Mouse (Mus musculus) urinary bladder, postnatal 10 days (tissue): ENCODE data around the gene Nfe2l1.

Source experiments
- DNase-seq: peaks from one replicate; pipeline ENCODE4 v3.0.0; 2022; ENCODE audit warnings: low spot score

Nfe2l1 gene

DNA sequence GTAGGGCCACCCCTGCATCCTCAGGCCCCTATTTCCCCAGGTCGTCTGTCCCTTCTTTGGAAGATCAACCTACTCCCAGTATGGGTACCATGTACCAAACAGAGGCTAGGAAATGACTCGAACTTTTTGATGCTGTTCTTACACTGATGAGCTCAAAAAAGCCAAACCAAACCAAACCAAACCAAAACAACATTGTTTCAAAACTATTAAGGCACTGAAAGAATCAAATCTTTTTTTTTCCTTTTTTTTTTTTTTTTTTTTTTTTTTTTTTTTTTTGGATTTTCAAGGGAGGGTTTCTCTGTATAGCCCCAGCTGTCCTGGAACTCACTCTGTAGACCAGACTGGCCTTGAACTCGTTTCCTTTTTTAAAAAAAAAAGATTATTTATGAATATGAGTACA, 13.9 kb upstream of the Nfe2l1 start:
- DNase-seq = no peak

DNA sequence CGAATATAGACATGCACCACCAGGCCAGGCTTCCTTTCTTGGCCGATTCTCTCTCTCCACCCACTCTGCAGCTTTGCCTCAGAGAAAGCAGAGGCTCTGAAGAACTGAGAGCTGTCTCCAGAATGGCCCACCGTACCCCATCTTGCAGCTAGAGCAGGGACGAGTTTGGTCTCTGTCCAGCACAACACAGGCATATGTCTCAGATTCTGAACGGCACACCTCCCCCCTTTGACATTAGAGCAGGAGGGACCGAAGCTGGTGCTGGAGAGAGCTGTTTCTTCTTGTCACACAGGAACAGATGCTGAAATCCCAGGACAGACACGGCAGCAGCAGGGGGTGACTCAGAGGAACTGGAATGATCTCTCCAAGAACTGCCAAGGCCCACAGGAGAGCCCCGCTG, 10.5 kb upstream of the Nfe2l1 start:
- DNase-seq = no peak

DNA sequence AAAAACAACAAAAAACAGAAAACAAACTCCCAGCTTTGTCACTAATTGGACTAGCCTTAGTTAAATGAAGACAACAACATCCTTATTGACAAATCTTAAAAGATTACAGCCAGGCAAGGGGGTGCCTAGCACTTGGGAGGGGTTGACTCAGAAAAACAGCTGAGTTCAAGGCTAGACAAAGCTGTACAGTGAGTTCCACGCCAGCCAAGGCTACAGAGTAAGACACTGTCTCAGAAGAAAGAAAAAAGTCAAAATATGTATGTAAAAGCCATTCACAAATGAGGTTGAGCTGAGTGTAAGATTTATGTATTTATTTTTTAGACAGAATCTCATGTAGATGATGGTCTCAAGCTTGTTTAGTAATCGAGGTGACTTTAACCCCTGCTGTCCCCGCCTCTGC, 10.1 kb upstream of the Nfe2l1 start:
- no peak for DNase-seq

DNA sequence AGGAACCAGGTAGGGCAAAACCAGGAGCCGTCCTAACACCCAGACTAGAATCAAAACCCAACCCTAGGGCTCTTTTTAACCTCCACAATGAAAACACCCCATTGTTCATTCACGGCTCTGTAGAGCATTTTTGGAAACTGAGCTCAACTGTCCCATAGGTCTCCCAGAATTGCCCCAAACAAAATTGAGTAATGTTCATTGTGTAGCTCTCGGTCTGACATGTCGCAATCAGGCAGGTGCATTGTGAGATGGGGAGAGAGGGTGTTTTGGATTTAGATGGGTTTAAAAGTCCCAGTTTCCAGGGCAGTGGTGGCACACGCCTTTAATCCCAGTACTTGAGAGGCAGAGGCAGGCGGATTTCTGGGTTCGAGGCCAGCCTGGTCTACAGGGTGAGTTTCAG, 9.7 kb upstream of the Nfe2l1 start:
- DNase-seq = no peak

DNA sequence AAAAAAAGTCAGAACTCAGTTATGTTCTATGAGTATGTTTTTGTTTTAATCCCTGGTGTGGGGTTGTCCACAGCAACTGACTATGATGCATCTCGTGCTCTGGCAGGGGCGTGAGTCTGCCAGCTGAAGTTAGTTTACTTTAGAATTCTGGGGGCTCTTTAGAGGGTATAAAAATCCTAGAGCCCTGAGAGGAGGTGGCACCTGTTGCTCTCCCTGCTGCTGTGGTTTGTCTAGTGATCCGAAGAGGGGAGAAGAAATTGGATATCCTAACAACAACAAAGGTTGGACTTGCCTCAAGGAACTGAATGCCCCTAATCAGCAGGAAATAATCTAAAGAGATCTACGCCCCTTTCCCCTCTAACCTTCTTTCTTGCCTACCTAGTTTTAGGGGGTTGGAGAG, 8.6 kb upstream of the Nfe2l1 start:
- DNase-seq = no peak

DNA sequence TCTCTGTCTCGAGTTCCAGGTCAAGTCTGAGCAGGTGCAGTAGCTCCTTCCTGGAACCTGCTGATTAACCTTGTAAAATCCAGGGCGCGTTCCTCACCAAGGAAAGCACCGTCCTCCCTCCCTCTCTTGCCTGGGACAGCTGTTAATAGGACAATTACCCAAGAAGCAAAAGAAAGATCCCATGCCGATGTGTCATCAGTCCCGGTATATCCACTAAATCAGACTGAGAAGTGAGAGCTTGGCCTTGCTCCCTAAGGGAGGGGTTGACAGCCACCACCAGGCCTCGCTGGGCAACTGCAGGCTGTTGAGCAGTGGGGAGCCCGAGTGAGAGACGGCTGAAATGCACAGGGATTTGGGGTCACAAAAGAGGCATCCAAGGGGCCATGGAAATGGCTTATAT, 7.5 kb upstream of the Nfe2l1 start:
- DNase-seq = no peak

DNA sequence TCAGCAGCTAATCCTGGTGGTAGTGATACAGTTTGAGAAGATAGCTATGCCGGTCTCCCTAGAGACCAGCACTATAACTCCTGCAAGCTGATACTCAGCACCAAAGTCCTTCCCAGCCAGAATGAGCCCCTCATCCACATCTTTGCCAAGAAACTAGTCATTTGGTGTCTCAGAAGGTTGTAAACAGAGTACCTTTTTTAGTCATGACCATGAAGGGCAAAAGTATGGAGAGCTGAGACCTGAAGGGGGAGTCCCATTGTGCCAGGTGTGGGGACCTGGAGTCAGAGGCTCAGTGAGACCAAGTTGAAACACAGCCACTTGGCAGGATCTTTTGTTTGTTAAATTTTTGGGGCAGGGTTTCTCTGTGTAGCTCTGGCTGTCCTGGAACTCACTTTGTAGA, 4.4 kb upstream of the Nfe2l1 start:
- no peak for DNase-seq

DNA sequence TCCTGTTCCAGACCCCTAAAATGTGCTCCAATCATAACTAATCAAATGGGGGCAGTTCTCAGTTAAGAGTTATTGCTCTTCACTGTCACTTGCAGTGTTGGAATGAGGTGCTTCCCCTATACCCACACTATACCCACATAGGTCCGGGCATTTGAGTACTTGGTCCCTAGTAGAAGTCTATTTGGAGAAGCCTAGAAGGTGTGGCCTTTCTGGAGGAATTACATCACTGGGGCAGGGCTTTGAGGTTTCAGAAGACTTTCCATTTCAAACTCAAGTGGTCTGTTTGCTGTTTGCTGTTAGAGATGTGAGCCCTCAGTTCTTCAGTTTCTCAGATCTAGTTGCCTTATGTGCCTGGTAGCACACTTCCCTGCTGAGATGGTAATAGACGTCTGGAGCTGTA, 3.2 kb upstream of the Nfe2l1 start:
- no peak for DNase-seq

DNA sequence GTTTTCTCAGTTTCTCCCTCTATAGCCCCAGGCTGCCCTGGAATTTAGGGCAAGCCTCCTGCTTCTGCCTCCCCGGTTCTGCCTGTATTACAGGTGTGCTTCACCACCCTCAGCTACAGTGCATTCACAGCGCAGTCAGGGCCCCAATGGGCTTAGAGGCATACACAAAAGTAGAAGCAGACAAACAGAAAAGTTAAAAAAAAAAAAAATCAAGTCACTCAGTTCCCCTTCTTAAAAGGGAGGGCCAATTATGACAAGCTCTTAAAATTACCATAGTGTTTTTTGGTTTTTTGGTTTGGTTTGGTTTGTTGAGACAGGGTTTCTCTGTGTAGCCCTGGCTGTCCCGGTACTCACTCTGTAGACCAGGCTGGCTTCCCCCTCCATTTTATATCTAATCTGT, 2.8 kb upstream of the Nfe2l1 start:
- no peak for DNase-seq

DNA sequence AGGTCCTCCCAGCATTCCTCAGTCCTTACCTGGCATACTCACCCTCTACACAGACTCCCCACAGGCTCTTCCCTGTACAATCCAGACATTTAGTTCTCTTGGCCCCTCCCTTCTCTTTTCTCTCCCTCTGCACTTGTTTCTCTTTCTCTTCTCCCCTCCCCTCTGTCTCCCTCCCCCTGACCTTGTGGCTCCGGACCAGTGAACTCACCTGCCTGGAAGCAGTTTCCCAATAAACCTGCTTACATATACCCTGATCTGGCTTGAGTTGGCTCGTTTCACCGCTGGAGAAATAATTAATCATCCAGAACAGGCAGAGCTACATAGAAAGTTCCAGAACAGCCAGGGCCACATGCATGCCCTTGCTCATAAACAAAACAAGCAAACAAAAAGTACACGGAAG, 1.7 kb upstream of the Nfe2l1 start:
- DNase-seq = no peak

DNA sequence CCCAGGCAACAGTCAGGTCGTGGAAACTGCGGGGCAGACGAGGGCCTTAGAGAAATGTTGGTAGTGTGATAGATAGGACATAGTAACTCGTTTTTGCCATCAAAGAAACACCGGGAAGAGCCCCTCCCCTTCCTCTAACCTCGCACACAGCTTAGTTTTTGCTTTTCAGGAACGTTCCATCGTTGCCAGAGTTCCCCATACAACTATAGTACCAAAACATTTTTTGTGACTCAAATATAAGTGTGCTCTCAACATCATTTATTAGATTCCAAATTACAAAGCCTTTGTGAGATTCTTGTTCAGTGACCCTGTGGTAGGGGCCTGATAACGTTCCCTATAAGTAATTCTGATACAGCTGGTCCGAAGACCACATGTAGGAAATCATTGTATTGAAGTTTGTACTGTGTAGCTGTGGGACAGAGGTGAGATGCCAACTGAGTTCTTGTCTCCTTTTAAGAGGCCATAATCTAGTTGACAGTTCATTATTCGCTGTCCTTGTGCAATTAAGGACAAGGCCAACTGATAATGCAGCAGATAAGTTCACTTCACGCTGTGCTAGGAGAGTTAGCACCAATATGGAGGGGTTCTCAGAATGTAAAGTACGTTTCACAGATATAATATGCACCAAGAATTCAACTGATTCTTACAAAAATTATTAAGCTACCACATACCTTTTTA, 910 bp upstream of the Nfe2l1 start:
- no peak for DNase-seq

DNA sequence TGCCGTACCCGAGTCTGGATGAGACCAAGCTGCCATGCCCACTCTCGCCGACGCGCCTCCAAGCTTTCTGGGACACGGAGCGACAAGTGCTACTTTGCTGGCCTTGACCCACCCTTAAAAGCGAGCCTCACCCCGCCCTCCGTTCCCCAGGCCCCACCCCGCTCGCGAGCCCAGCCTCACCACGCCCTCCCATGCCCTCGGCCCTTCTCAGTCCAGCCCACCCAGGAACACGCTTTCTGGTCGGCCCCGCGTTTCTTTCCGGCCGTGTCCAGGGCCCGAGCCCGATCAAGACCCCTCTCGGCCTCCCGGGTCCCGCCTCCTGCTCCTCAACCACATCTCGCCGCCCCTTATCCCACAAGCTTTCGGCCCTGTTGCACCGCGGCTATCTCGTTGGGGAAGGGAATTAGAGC, 360 bp downstream of the Nfe2l1 start:
- peak; percentile 61 for DNase-seq

DNA sequence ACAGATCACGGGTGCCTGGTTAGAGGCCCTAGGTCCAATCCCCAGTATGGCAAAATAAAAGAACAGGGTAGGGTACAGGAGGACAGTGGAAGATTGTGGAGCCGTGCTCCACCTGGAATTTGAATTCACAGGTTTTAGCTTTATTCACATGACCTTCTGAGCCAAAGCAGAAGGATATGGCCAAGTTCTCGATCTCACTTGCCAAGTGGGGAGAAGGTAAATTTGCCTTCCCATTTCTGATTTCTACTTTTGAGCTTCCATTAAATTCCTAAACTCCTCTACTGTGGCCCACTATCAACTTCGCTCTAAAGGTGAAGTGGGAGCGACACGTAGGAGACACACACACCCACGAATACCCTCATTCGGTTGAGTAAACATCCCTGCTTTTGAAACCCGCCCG, 887 bp downstream of the Nfe2l1 start:
- DNase-seq = no peak

DNA sequence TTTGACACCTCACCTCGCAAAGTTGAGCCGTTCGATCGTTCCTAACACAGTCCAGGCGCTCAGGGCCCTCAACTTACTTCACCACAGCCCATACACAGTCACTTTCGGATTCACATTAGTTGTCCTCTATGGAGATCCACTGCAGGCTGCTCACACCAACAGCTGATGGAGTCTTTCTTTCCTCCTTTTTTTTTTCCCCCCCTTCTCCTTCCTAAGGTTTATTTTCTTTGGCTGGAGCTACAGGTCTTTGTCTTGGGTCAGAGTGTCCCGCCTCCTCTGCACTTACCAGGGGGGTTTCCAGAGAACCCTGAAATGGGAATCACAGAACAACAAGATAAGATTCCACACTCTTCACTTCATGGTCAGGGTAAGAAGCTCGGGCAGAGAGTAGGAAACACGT, 1.9 kb downstream of the Nfe2l1 start:
- DNase-seq = no peak

DNA sequence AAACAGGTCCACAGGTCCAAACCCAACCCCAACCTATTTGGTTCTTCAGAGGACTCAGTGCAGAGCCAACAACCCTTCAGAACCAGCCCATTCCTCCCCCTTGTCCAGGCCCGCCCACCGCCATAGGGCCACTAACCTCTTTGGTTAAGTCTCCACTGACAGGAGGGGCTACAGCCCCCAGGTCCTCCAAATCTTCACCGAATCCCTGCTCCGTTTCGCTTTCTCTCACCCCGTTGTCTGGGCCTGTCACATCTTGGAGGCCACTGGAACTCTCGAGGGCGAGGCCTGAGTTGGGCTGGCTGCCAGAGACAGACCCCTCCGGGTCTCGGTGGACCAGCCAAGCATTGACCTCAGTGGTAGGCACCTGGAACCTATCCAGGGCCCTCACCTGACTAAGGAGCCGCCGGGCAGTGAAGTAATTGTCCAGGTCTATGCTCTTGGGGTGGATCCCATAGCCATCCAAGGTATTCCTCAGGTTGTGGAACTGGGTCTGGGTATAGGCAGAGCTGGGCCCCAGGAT, 2.6 kb downstream of the Nfe2l1 start:
- DNase-seq = no peak

DNA sequence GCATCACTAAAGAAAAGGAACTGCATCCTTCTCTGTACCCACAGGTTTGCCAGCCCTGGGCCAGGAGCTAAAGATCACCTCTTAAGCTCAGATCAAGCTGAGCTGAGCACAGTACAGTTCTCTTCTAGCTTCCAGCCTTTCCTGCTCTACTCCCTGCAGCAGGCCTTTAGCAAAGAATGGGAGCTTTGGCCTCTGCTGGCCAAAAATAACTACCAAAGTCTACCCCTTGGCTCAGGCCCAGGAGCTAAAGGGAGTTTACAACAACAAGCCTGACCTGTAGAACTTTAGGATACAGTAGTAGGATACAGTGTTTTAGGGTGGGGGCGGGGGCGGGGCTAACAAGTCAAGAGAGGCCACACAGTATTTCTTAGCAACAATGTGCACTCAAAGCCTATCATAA, 3.3 kb downstream of the Nfe2l1 start:
- DNase-seq = no peak

DNA sequence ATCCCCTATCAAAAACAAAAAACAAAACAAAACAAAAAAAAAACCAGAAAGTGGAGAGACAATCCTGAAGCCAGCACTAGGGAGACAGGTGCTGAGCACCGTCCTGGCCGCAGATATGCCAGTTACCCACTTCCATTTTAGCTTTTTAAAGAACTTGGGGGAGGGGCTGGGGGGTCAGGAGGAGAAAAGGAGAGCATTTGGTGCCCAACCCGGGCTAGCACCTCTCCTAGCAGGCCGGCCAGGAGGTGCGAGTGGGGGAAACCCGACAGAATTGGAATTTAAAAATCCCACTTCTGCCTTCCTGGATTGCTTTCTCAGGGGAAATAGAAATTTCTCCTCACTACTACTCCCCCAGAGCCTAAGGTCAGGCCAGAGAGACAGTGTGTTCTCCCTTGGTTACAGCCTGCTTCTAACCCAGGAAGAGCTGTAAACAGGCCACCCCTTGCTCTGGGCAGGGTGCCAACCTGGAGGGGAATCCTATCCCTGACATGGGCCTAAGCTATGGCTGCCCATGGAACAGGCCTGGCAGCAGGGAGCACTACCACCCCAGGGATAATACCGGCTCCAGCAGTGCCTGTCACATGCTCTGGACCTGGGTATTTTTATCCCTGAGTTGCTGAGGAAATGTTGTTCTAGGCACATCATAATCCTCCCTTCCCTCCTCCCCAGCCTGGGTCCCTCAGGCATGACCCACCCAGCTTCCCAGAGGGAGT, 4.8 kb downstream of the Nfe2l1 start:
- no peak for DNase-seq

DNA sequence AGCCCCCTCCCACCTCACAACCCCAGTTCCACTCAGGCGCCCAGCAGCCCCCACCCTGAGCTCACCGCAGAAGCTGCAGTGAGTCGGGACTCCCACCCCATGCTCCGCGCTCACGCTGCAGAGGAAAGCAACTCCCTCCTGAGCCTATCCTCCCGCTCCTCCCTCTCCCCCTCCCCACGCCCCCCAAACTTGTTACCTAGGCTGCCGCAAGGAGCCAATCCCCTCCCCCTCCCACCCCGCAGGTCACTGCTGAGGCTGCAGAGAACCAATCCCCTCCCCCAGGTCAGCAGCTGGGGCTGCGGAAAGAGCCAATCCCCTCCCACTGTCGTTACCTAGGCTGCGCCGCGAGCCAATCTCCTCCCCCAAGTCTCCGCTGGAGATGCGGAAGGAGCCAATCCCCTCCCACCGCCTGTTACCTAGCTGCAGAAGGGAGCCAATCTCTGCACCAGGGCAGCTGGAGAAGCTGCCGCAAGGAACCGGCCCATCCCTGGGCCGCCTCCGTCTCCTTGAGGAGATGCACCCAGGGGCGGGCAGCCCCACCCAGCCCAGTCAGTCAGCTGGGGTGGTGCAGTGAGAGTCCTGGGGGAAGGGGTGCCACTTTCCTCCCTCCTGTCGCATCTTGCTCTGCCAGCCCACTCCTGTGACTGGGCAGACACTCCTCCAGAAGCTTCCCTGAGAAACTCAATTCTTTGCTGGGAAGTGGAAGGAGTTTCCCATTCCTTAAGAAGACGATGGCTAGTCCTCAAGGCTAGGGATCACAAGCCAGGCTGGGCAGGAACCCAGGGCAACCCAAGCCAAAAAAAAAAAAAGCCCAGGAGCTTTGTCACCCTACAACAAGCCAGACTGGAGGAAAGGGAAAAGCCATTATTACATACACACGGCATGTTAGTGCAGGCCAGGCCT, 5.6 kb downstream of the Nfe2l1 start:
- peak; percentile 39 for DNase-seq

DNA sequence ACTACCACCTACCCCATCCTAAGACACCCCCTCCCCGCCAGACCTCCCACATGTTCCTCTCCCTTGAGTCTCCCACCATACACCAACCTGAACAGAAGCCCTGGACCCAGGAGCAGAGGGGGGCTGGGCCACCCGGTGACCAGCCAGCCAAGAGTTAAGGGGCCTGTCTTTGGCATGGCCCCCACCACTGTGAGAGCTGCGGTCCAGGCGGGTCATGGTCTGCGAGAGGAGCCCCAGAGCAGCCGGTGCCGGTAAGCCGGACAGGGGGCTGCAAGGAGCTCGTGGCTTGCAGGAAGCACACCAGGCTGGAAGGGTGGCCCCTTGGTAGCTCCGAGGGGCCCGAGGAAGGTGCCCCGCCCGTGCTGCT, 6.3 kb downstream of the Nfe2l1 start:
- DNase-seq = no peak

DNA sequence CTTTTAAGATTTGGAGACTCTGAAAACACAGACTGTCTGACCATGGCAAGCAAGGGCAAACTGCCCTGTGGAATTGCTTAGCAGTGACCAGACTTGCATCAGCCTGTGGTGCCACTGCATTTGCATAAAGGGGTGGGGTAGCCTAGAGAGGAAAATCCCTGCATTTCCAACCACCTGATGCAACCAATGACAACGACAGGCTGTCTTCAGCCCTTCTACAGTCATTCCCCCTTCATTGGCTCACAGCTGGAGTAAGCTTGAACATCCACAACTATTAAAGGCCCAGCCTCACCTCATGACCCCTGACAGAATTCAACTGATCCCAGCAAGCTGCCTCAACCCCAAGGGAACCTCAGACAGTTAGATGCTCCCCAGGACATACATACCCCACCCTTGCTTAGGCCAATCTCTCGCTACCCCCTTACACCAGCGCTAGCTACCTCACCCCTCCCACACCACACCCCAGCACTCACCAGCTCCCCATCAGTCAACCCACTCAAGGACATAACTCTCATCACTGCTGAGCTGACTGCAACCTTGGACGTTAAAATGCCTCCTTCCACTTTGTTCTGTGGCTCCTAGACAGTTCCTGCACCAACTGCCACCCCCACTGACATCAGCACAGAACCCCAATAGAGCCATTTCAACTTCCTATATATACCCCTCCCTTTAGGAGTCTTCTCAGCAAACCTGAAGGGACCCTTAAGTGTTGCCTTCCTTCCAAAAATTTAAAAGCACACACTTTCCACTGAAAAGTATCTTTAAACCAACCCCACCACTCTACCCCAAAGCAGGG, 6.9 kb downstream of the Nfe2l1 start:
- DNase-seq = no peak

DNA sequence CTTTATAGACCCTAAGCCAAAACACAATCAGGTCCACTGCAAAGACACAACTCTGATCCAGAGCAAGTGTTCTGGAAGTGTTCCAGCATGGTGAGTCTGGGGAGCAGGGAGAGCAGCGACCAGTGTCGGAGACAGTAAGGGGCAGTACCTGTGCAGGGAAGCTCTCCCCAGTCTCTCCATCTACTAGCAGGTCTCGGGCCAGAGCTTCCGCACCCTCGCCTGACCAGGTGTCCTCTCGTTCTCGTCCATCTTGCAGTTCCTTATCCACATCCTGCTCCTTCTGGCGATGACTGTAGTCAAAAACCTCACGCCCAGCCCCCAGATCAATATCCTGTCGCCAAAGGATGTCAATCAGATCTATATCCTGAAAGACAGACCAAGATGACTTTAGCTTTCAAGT, 7.8 kb downstream of the Nfe2l1 start:
- DNase-seq = no peak

DNA sequence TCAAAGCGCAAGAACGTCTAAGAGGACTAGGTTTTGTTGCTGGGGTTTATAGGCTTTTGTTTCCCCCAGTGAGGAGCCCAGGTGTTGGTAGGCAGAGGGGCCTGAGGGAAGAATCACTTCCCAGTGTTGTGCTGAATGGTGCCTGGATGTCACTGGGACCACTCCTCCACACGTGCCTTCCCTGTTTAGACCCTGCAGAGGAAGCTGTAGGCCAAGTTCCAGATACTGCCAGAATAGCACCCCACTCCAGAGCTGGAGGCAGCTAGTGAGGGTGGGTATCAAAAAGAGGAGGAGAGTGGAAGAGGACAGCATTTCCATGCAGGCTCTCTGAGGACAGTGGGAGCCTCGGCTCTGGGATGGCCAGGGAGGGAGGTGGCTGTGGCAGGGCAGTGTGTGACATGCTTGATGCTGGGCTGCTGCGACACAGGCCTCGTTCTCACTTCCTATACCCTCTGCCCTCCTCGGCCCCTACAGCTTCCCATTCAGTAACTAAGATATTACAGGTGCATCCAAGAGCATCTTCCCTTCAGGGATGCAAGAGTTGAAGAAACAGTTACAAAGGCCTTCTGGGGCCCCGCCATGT, 11.5 kb downstream of the Nfe2l1 start:
- no peak for DNase-seq
